In the genomic region with DNA sequence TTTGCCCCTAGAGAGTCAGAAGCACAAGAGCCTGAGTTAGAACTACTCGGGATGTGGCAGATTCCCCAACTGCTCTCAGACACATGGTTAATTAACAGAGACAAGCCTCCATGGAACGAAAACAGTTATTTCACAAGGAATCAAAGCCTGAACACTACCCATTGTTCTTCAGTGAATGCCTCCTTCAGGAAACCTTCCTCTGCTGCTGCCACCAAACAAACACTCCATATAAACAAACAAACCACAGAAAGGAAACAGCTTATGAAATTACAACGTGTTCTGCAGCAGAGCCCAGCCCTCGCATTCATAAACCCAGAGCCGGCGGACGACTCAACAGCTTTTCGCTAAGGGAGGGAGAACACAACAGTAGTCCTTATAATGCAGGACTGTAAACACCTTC, we compare ENCODE assay signal across 20 mouse cellular contexts. TPM values are rescaled to one million over a fixed set of nuclear protein-coding genes. Genes with fewer than 3 reads are reported as not detected.
A peak's percentile ranks its signal among the peaks of the same experiment; 100 is the strongest.
DNase-seq lines count a peak whose midpoint lies in the region; ATAC-seq and TF ChIP-seq lines count a peak whose summit lies in the region.
"Had no signal": no experiment of that assay in that cellular context is flagged by ENCODE, and none has a peak within 500 bp of the region (broad histone marks: within the 10 kb centered on the region; RNA-seq: fewer than 3 reads in every experiment).

No protein-coding gene starts in this region.

- H3K4me1 ChIP-seq in forebrain, embryonic 15.5 days = peaks cover 44% of the 10 kb centered on the region
- peaks cover 28% of the 10 kb centered on the region for H3K4me1 ChIP-seq in forebrain, postnatal 0 days (ENCODE audit: insufficient read depth)
- H3K4me1 ChIP-seq in intestine, embryonic 16.5 days (ENCODE audit: control insufficient read depth, insufficient read depth, low read length) = peaks cover 29% of the 10 kb centered on the region
- peaks cover 37% of the 10 kb centered on the region for H3K4me1 ChIP-seq in intestine, embryonic 15.5 days (replicated peaks)
- peaks cover 44% of the 10 kb centered on the region for H3K4me1 ChIP-seq in lung, embryonic 16.5 days (replicated peaks; ENCODE audit: control insufficient read depth, insufficient read depth, low read length)

- no peak for TF ChIP-seq CTCF in forebrain, postnatal 0 days (IDR thresholded peaks at IDR 0.05; ENCODE audit: low read depth)

- no peaks in the 10 kb centered on the region for H3K36me3 ChIP-seq in forebrain, embryonic 15.5 days
- no peaks in the 10 kb centered on the region for H3K36me3 ChIP-seq in forebrain, postnatal 0 days (ENCODE audit: insufficient read depth)
- H3K36me3 ChIP-seq in intestine, embryonic 16.5 days (ENCODE audit: control insufficient read depth, insufficient read depth, low read length) = no peaks in the 10 kb centered on the region
- no peaks in the 10 kb centered on the region for H3K36me3 ChIP-seq in intestine, embryonic 15.5 days
- H3K36me3 ChIP-seq in lung, embryonic 16.5 days (ENCODE audit: control insufficient read depth, insufficient read depth, low read length) = no peaks in the 10 kb centered on the region
- H3K36me3 ChIP-seq: embryonic facial prominence, embryonic 13.5 days; forebrain, embryonic 12.5 days; liver, embryonic 12.5 days; midbrain, embryonic 13.5 days; neural tube, embryonic 15.5 days had no signal

- no peak for DNase-seq in forebrain, postnatal 0 days
- peak; percentile 84 for DNase-seq in Muller cell, postnatal 12 days (ENCODE audit: inconsistent ontology term)
- DNase-seq in ovary, adult 18-20 months (ENCODE audit: low spot score) = no peak
- DNase-seq: adrenal gland, postnatal 10 days; cerebellum, adult 18-20 months; heart, adult 18-20 months; right cerebral cortex, adult 18-20 months; thymus, adult 2 months had no signal

- H3K4me3 ChIP-seq in forebrain, embryonic 15.5 days = no peak overlapping the region
- H3K4me3 ChIP-seq in forebrain, postnatal 0 days (ENCODE audit: low read depth, low read length) = no peak overlapping the region
- H3K4me3 ChIP-seq in intestine, embryonic 16.5 days (ENCODE audit: low read length) = no peak overlapping the region
- H3K4me3 ChIP-seq in intestine, embryonic 15.5 days (replicated peaks) = no peak overlapping the region
- no peak overlapping the region for H3K4me3 ChIP-seq in lung, embryonic 16.5 days (ENCODE audit: low read length)
- H3K4me3 ChIP-seq: embryonic facial prominence, embryonic 13.5 days; forebrain, embryonic 12.5 days; hindbrain, embryonic 10.5 days; liver, embryonic 12.5 days; midbrain, embryonic 13.5 days; myocyte; neural tube, embryonic 15.5 days had no signal

- H3K9ac ChIP-seq in forebrain, embryonic 15.5 days (replicated peaks) = no peak overlapping the region
- no peak overlapping the region for H3K9ac ChIP-seq in forebrain, postnatal 0 days
- H3K9ac ChIP-seq in intestine, embryonic 16.5 days (ENCODE audit: low read depth, low read length) = no peak overlapping the region
- H3K9ac ChIP-seq in intestine, embryonic 15.5 days = no peak overlapping the region
- H3K9ac ChIP-seq in lung, embryonic 16.5 days (ENCODE audit: low read length) = no peak overlapping the region
- H3K9ac ChIP-seq: embryonic facial prominence, embryonic 13.5 days; forebrain, embryonic 12.5 days; liver, embryonic 12.5 days; midbrain, embryonic 13.5 days; neural tube, embryonic 15.5 days had no signal

- no peak for ATAC-seq in forebrain, embryonic 15.5 days (replicated peaks)
- ATAC-seq in forebrain, postnatal 0 days = no peak
- no peak for ATAC-seq in intestine, embryonic 16.5 days
- no peak for ATAC-seq in intestine, embryonic 15.5 days
- ATAC-seq in lung, embryonic 16.5 days (ENCODE audit: low read depth) = no peak
- ATAC-seq in granulocyte monocyte progenitor cell, adult 5-6 weeks (replicated peaks; ENCODE audit: poor library complexity, severe bottlenecking) = no peak
- ATAC-seq: liver, embryonic 12.5 days; midbrain, embryonic 13.5 days had no signal

- peak overlapping the region; percentile 39 for H3K27ac ChIP-seq in forebrain, embryonic 15.5 days (replicated peaks)
- no peak overlapping the region for H3K27ac ChIP-seq in forebrain, postnatal 0 days (ENCODE audit: low read depth, low read length)
- 0 out of 2 replicates have a peak overlapping the region, but pooled peaks have one; percentile 10 for H3K27ac ChIP-seq in intestine, embryonic 16.5 days (ENCODE audit: low read length)
- H3K27ac ChIP-seq in intestine, embryonic 15.5 days = no peak overlapping the region
- H3K27ac ChIP-seq in lung, embryonic 16.5 days (ENCODE audit: low read length) = peak overlapping the region; percentile 53
- H3K27ac ChIP-seq: forebrain, embryonic 12.5 days; liver, embryonic 12.5 days; midbrain, embryonic 13.5 days; neural tube, embryonic 15.5 days had no signal

- no peaks in the 10 kb centered on the region for H3K9me3 ChIP-seq in forebrain, embryonic 15.5 days
- no peaks in the 10 kb centered on the region for H3K9me3 ChIP-seq in forebrain, postnatal 0 days (ENCODE audit: low read length)
- H3K9me3 ChIP-seq in intestine, embryonic 16.5 days (ENCODE audit: control insufficient read depth, low read length) = no peaks in the 10 kb centered on the region
- no peaks in the 10 kb centered on the region for H3K9me3 ChIP-seq in intestine, embryonic 15.5 days
- no peaks in the 10 kb centered on the region for H3K9me3 ChIP-seq in lung, embryonic 16.5 days (ENCODE audit: control insufficient read depth, low read length)
- H3K9me3 ChIP-seq: embryonic facial prominence, embryonic 13.5 days; forebrain, embryonic 12.5 days; hindbrain, embryonic 10.5 days; liver, embryonic 12.5 days; midbrain, embryonic 13.5 days; neural tube, embryonic 15.5 days had no signal

- 44% methylated on average over 8 of the region's 8 CpGs for WGBS in forebrain, embryonic 15.5 days
- WGBS in forebrain, postnatal 0 days = 33% methylated on average over 8 of the region's 8 CpGs
- WGBS in intestine, embryonic 16.5 days = 68% methylated on average over 8 of the region's 8 CpGs
- WGBS in intestine, embryonic 15.5 days = 69% methylated on average over 8 of the region's 8 CpGs
- 50% methylated on average over 8 of the region's 8 CpGs for WGBS in lung, embryonic 16.5 days

- no peak overlapping the region for H3K4me2 ChIP-seq in forebrain, embryonic 15.5 days (replicated peaks)
- H3K4me2 ChIP-seq in forebrain, postnatal 0 days (ENCODE audit: low read depth) = no peak overlapping the region
- H3K4me2 ChIP-seq in intestine, embryonic 16.5 days (ENCODE audit: low read depth, low read length) = no peak overlapping the region
- H3K4me2 ChIP-seq in intestine, embryonic 15.5 days (replicated peaks) = no peak overlapping the region
- no peak overlapping the region for H3K4me2 ChIP-seq in lung, embryonic 16.5 days (ENCODE audit: low read depth, low read length)
- H3K4me2 ChIP-seq: embryonic facial prominence, embryonic 13.5 days; forebrain, embryonic 12.5 days; liver, embryonic 12.5 days; midbrain, embryonic 13.5 days; neural tube, embryonic 15.5 days had no signal

- H3K27me3 ChIP-seq in forebrain, embryonic 15.5 days = no peaks in the 10 kb centered on the region
- no peaks in the 10 kb centered on the region for H3K27me3 ChIP-seq in forebrain, postnatal 0 days (ENCODE audit: insufficient read depth, low read length)
- no peaks in the 10 kb centered on the region for H3K27me3 ChIP-seq in intestine, embryonic 16.5 days (replicated peaks; ENCODE audit: control insufficient read depth, insufficient read depth, low read length)
- H3K27me3 ChIP-seq in intestine, embryonic 15.5 days (replicated peaks) = no peaks in the 10 kb centered on the region
- H3K27me3 ChIP-seq in lung, embryonic 16.5 days (ENCODE audit: control insufficient read depth, insufficient read depth, low read depth, low read length) = no peaks in the 10 kb centered on the region
- H3K27me3 ChIP-seq: forebrain, embryonic 12.5 days; midbrain, embryonic 13.5 days had no signal

RNA-seq across cellular contexts. Expression of a gene that starts 52.2 kb away (rescaled TPM):
- polyA plus RNA-seq in forebrain, embryonic 15.5 days (2015; fragmentation: Nextera tagmentation; extraction: Ambion mirVana) = 32.0 and 37.1 TPM in 2 replicates
- 36.7 and 44.3 TPM in 2 replicates for total RNA-seq in forebrain, postnatal 0 days (2014; rRNA removed)
- 8.7 and 10.6 TPM in 2 replicates for polyA plus RNA-seq in forebrain, postnatal 0 days (2015; fragmentation: Nextera tagmentation; extraction: Ambion mirVana)
- polyA plus RNA-seq in intestine, embryonic 16.5 days (2015; fragmentation: Nextera tagmentation; extraction: Ambion mirVana) = 4.9 and 6.8 TPM in 2 replicates
- 7.4 and 7.6 TPM in 2 replicates for polyA plus RNA-seq in intestine, embryonic 15.5 days (2015; fragmentation: Nextera tagmentation; extraction: Ambion mirVana)
- polyA plus RNA-seq in lung, embryonic 16.5 days (2015; fragmentation: Nextera tagmentation; extraction: Ambion mirVana) = 13.3 and 14.2 TPM in 2 replicates
- 1.0 and 1.4 TPM in 2 replicates for total RNA-seq in granulocyte monocyte progenitor cell, adult 5-6 weeks (2014; fragmentation: Nextera tagmentation)
- total RNA-seq in granulocyte monocyte progenitor cell, adult 5-6 weeks (2017) = 1.9 and 2.4 TPM in 2 replicates

Comparison
In these comparisons a context has a peak if more than half of its experiments do, and no peak if none do; other contexts are left out.
1. H3K27ac ChIP-seq: peak in forebrain, embryonic 15.5 days (single experiment), intestine, embryonic 16.5 days (single experiment) and lung, embryonic 16.5 days (single experiment); none in forebrain, postnatal 0 days (single experiment) and intestine, embryonic 15.5 days (single experiment).